Mouse (Mus musculus) thymus, adult 2 months (tissue): ENCODE data around the gene Gck. TPM values are rescaled to one million over a fixed set of nuclear protein-coding genes. Genes with fewer than 3 reads are reported as not detected.
A peak's percentile ranks its signal among the peaks of the same experiment; 100 is the strongest.
"Not testable (repeated sequence)": the region's sequence is repeated elsewhere in the genome, so short reads cannot be mapped to it uniquely, and the experiment has no call there.

ENCODE experiments used
- DNase-seq: peaks from one replicate; pipeline ENCODE4 v3.0.0; 2021
- H3K27ac ChIP-seq: fragments of 200-500 bp; 2 replicates; pipeline ENCODE4 v1.5.1; 2012; ENCODE audit warnings: low read length, control low read depth; ENCODE audit not compliant: control insufficient read depth, insufficient read depth
- H3K27me3 ChIP-seq: fragments of 200-500 bp; 2 replicates; pipeline ENCODE4 v1.6.1; 2012; ENCODE audit warnings: mild to moderate bottlenecking, low read length, moderate library complexity, mixed read lengths; ENCODE audit not compliant: control insufficient read depth, insufficient read depth
- H3K36me3 ChIP-seq: fragments of 200-500 bp; 2 replicates; pipeline ENCODE4 v1.6.1; 2012; ENCODE audit warnings: mild to moderate bottlenecking, low read length, moderate library complexity; ENCODE audit not compliant: control insufficient read depth, insufficient read depth
- H3K4me1 ChIP-seq: fragments of 200-500 bp; replicated peaks from 2 replicates; pipeline ENCODE4 v1.6.1; 2012; ENCODE audit warnings: low read length; ENCODE audit not compliant: control insufficient read depth, insufficient read depth
- H3K4me3 ChIP-seq: fragments of 200-500 bp; 2 replicates; pipeline ENCODE4 v1.5.1; 2012; ENCODE audit warnings: mild to moderate bottlenecking, low read length, control low read depth, moderate library complexity; ENCODE audit not compliant: control insufficient read depth, insufficient read depth
- CTCF ChIP-seq: fragments of 200-500 bp; IDR thresholded peaks from 2 replicates; pipeline ENCODE4 v1.5.1; 2012; ENCODE audit warnings: mild to moderate bottlenecking, control low read depth, low read length, moderate library complexity, borderline replicate concordance; ENCODE audit not compliant: control insufficient read depth, poor library complexity, insufficient read depth; ENCODE audit errors: extremely low read depth
- POLR2A ChIP-seq: fragments of 200-500 bp; IDR thresholded peaks from 2 replicates; pipeline ENCODE4 v1.6.1; 2012; ENCODE audit warnings: mild to moderate bottlenecking, low read length, control low read depth, moderate library complexity; ENCODE audit not compliant: control insufficient read depth, poor library complexity, insufficient read depth; ENCODE audit errors: extremely low read depth
- WGBS: fragments of 180-500 bp; shearing (Covaris S2); methylation state at CpG from one replicate; pipeline ENCODE4 v1.1.7; 2018; 5-methylcytosine and 5-hydroxymethylcytosine counted together
- polyA plus RNA-seq: library from polyadenylated mRNA; depleted of rRNA; stranded (reverse); fragments of >200 nt; gene quantifications from 2 replicates; pipeline ENCODE4 v1.2.3, GENCODE M21; 2012

The Gck gene
- polyA plus RNA-seq, 1 experiment, result 0.58 TPM

GRCm38 (mm10) chr11:5948546-5949250 is 1.2 kb downstream of the Gck start:
- no peak overlapping the region for H3K27ac ChIP-seq
- H3K27me3 ChIP-seq, result no peaks in the 10 kb centered on the region
- WGBS, result 67% methylated on average over 10 of the region's 10 CpGs
- no peak for DNase-seq
- no peaks in the 10 kb centered on the region for H3K36me3 ChIP-seq
- TF ChIP-seq POLR2A (no peak), CTCF (no peak)
- no peak overlapping the region for H3K4me3 ChIP-seq
- no peaks in the 10 kb centered on the region for H3K4me1 ChIP-seq

GRCm38 (mm10) chr11:5947796-5948195 is 2.1 kb downstream of the Gck start:
- Histone ChIP-seq H3K4me1 (no peaks in the 10 kb centered on the region), H3K36me3 (no peaks in the 10 kb centered on the region), H3K4me3 (no peak overlapping the region), H3K27me3 (no peaks in the 10 kb centered on the region), H3K27ac (no peak overlapping the region)
- 95% methylated on average over 4 of the region's 4 CpGs for WGBS
- DNase-seq, result no peak
- TF ChIP-seq POLR2A (no peak), CTCF (no peak)

GRCm38 (mm10) chr11:5945096-5945495 is 4.8 kb downstream of the Gck start:
- no peak overlapping the region for H3K27ac ChIP-seq
- 60% methylated on average over 2 of the region's 2 CpGs for WGBS
- no peaks in the 10 kb centered on the region for H3K36me3 ChIP-seq

DNA sequence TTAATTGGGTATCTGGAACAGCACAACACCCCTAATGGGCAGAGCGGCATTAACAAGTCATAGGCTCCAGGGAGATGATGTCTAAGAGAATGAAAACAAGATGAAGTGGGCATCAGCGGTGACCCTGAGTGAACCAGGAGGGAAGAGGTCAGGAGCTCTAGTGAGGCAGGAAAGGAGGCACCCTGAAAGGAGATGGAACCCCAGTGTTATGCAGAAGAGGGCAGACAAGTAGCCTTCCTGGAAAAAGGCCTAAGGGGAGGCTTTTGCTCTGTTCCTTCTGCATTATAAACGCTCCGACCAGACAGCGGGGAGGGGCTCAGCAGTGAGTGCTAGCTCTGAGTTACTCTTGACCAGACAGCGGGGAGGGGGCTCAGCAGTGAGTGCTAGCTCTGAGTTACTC is 6.9 kb downstream of the Gck start:
- Histone ChIP-seq H3K4me1 (no peaks in the 10 kb centered on the region), H3K27ac (no peak overlapping the region), H3K4me3 (no peak overlapping the region), H3K36me3 (no peaks in the 10 kb centered on the region), H3K27me3 (no peaks in the 10 kb centered on the region)
- 96% methylated on average over 6 of the region's 6 CpGs for WGBS
- TF ChIP-seq POLR2A (no peak), CTCF (no peak)
- DNase-seq, result no peak

More at GRCm38 (mm10) chr11:5945096-5945495, 4.8 kb downstream of the Gck start:
- DNase-seq, result no peak
- Histone ChIP-seq H3K4me1 (no peaks in the 10 kb centered on the region), H3K27me3 (no peaks in the 10 kb centered on the region), H3K4me3 (no peak overlapping the region)
- no peak for TF ChIP-seq POLR2A
- no peak for TF ChIP-seq CTCF

DNA sequence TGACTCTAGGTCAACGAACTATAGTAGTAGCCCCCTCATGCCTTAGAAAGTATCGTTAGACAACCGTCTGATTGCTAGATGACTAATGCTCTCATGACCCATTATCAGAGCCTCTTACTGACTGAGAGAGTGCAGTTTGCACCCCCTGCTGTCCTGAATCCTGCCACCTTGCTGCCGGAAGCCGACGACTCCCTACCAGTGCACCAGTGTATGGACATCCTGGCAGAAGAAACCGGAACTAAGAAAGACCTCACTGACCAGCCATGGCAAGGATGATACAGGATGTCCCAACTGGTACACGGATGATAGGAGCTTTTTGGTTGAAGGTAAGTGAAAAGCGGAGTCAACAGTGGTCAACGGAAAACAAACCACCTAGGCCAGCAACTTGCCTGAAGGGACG is 15.3 kb downstream of the Gck start:
- DNase-seq, H3K27ac ChIP-seq, H3K4me3 ChIP-seq, H3K36me3 ChIP-seq, H3K4me1 ChIP-seq, H3K27me3 ChIP-seq: not testable (repeated sequence)
- 98% methylated on average over 11 of the region's 11 CpGs for WGBS

DNA sequence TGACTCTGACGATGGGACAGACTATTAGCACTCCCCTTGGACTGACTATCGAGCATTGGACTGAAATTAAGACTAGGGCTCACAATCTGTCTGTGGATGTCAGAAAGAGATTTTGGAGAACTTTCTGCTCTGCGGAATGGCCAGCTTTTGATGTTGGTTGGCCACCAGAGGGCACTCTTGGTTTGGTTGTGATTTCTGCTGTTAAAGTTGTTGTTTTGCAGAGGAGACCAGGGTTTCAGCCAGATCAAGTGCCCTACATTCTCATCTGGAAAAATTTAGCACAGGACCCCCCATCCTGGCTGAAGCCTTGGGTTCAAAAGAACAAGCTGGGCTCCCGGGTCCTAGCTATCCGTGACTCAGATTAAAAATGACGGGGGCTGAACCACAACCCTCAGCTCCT is 17.9 kb downstream of the Gck start:
- peak; percentile 31 for DNase-seq
- not testable (repeated sequence) for H3K36me3 ChIP-seq, H3K4me1 ChIP-seq, H3K4me3 ChIP-seq, H3K27ac ChIP-seq, H3K27me3 ChIP-seq
- WGBS, result 96% methylated on average over 6 of the region's 6 CpGs

DNA sequence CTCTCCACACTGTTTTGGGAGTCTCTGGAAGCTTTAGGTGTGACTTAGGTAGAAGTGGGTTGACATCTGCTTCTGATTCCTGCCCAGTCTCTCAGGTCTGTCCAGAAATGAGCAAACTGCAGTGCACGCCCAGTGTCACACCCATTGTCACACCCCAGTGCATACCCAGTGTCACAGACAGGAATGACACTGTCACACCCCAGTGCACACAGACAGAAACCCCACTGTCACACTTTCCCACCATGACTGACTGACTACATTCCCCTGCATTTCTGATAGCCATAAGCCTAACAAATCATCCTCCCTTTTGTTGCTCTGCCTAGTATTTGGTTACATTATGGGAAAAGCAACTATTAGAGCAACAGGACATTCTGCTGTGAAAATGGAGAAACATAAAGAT is 19.3 kb downstream of the Gck start:
- no peaks in the 10 kb centered on the region for H3K27me3 ChIP-seq
- no peak overlapping the region for H3K27ac ChIP-seq
- no peak for DNase-seq
- H3K36me3 ChIP-seq, result no peaks in the 10 kb centered on the region
- H3K4me1 ChIP-seq, result no peaks in the 10 kb centered on the region
- TF ChIP-seq CTCF, result no peak
- no peak for TF ChIP-seq POLR2A
- H3K4me3 ChIP-seq, result no peak overlapping the region
- WGBS, result 86% methylated on average over 1 of the region's 1 CpGs
